Mouse (Mus musculus) hindbrain, embryonic 12.5 days (tissue): Measurements from ENCODE around the gene Rnf169. TPM values are rescaled to one million over a fixed set of nuclear protein-coding genes. Genes with fewer than 3 reads are reported as not detected.

Experiments used
- ATAC-seq: fragments of 200-750 bp; cut with Nextera tagmentation; 2 replicates; pipeline ENCODE4 v1.8.0; 2017; ENCODE audit warnings: moderate TSS enrichment; ENCODE audit not compliant: low FRiP score
- H3K27ac ChIP-seq: fragments of 300-500 bp; sonication (generic); 2 replicates; pipeline ENCODE4 v1.5.1; 2016; ENCODE audit warnings: mild to moderate bottlenecking
- H3K27me3 ChIP-seq: fragments of 300-500 bp; sonication (generic); 2 replicates; pipeline ENCODE4 v1.6.1; 2016; ENCODE audit warnings: mild to moderate bottlenecking
- H3K36me3 ChIP-seq: fragments of 300-500 bp; sonication (generic); 2 replicates; pipeline ENCODE4 v1.6.1; 2016; ENCODE audit warnings: mild to moderate bottlenecking
- H3K4me1 ChIP-seq: fragments of 300-500 bp; sonication (generic); 2 replicates; pipeline ENCODE4 v1.6.1; 2016
- H3K4me2 ChIP-seq: fragments of 300-500 bp; sonication (generic); replicated peaks from 2 replicates; pipeline ENCODE4 v1.6.1; 2016; ENCODE audit warnings: mild to moderate bottlenecking
- H3K4me3 ChIP-seq: fragments of 300-500 bp; sonication (generic); 2 replicates; pipeline ENCODE4 v1.5.1; 2016; ENCODE audit warnings: mild to moderate bottlenecking
- H3K9ac ChIP-seq: fragments of 300-500 bp; sonication (generic); 2 replicates; pipeline ENCODE4 v1.6.1; 2016; ENCODE audit warnings: mild to moderate bottlenecking, moderate library complexity
- H3K9me3 ChIP-seq: fragments of 300-500 bp; sonication (generic); replicated peaks from 2 replicates; pipeline ENCODE4 v1.6.1; 2016; ENCODE audit warnings: mild to moderate bottlenecking
- WGBS: fragments of 180-500 bp; shearing (Covaris S2); methylation state at CpG from one replicate; pipeline ENCODE4 v1.1.7; 2016; 5-methylcytosine and 5-hydroxymethylcytosine counted together
- polyA plus RNA-seq: library from polyadenylated mRNA; unstranded; fragments of >200 nt; fragmentation: Nextera tagmentation; extraction: Ambion mirVana; gene quantifications from 2 replicates; pipeline ENCODE4 v1.2.1, GENCODE M21; 2016

Rnf169 gene
- polyA plus RNA-seq, 1 experiment from 2014 or later: 7.0 TPM

DNA sequence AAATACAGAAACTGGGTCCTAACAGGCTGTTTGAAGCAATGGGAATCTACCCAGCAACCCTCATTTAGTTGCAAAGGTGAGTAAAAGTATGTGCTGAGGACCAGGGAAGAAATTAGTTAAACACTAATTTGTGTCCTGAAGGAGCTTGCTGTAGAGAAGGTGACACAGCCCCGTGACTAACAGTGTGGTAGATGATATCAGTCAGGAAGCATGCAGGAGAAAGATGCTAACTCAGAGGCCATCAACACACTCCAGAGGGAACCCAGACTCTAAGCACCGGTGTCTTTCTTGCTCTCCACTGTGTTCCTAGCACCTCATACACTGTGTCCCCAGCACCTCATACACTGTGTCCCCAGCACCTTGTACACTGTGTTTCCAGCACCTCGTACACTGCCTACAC is 18.4 kb upstream of the Rnf169 start:
- H3K36me3 ChIP-seq: no peaks in the 10 kb centered on the region
- WGBS: 84% methylated on average over 3 of the region's 3 CpGs

GRCm38 (mm10) chr7:99995186-99995585 is 14.9 kb upstream of the Rnf169 start:
- H3K4me1 ChIP-seq: no peaks in the 10 kb centered on the region
- no peaks in the 10 kb centered on the region for H3K27me3 ChIP-seq
- no peaks in the 10 kb centered on the region for H3K36me3 ChIP-seq
- no peak overlapping the region for H3K27ac ChIP-seq
- no peaks in the 10 kb centered on the region for H3K9me3 ChIP-seq
- no peak overlapping the region for H3K9ac ChIP-seq
- H3K4me2 ChIP-seq: no peak overlapping the region
- 73% methylated on average over 7 of the region's 7 CpGs for WGBS
- H3K4me3 ChIP-seq: no peak overlapping the region
- ATAC-seq: no peak

More for the DNA sequence above, 18.4 kb upstream of the Rnf169 start:
- H3K4me1 ChIP-seq: no peaks in the 10 kb centered on the region
- ATAC-seq: no peak
- no peak overlapping the region for H3K4me3 ChIP-seq
- H3K9me3 ChIP-seq: no peaks in the 10 kb centered on the region
- peaks cover 8% of the 10 kb centered on the region for H3K27me3 ChIP-seq
- no peak overlapping the region for H3K9ac ChIP-seq
- H3K27ac ChIP-seq: no peak overlapping the region
- no peak overlapping the region for H3K4me2 ChIP-seq

GRCm38 (mm10) chr7:99993159-99993558 is 12.9 kb upstream of the Rnf169 start:
- Histone ChIP-seq H3K4me3 (no peak overlapping the region), H3K27me3 (no peaks in the 10 kb centered on the region)
- 83% methylated on average over 7 of the region's 7 CpGs for WGBS

GRCm38 (mm10) chr7:99990990-99991707 is 10.9 kb upstream of the Rnf169 start:
- no peak overlapping the region for H3K4me2 ChIP-seq
- no peaks in the 10 kb centered on the region for H3K27me3 ChIP-seq
- H3K9me3 ChIP-seq: no peaks in the 10 kb centered on the region
- no peak overlapping the region for H3K9ac ChIP-seq
- H3K36me3 ChIP-seq: no peaks in the 10 kb centered on the region
- 86% methylated on average over 8 of the region's 8 CpGs for WGBS
- no peak overlapping the region for H3K4me3 ChIP-seq
- ATAC-seq: no peak
- H3K27ac ChIP-seq: no peak overlapping the region
- no peaks in the 10 kb centered on the region for H3K4me1 ChIP-seq

More at GRCm38 (mm10) chr7:99993159-99993558, 12.9 kb upstream of the Rnf169 start:
- H3K9ac ChIP-seq: no peak overlapping the region
- H3K36me3 ChIP-seq: no peaks in the 10 kb centered on the region
- ATAC-seq: no peak
- no peak overlapping the region for H3K4me2 ChIP-seq
- H3K27ac ChIP-seq: no peak overlapping the region
- no peaks in the 10 kb centered on the region for H3K9me3 ChIP-seq
- H3K4me1 ChIP-seq: no peaks in the 10 kb centered on the region

DNA sequence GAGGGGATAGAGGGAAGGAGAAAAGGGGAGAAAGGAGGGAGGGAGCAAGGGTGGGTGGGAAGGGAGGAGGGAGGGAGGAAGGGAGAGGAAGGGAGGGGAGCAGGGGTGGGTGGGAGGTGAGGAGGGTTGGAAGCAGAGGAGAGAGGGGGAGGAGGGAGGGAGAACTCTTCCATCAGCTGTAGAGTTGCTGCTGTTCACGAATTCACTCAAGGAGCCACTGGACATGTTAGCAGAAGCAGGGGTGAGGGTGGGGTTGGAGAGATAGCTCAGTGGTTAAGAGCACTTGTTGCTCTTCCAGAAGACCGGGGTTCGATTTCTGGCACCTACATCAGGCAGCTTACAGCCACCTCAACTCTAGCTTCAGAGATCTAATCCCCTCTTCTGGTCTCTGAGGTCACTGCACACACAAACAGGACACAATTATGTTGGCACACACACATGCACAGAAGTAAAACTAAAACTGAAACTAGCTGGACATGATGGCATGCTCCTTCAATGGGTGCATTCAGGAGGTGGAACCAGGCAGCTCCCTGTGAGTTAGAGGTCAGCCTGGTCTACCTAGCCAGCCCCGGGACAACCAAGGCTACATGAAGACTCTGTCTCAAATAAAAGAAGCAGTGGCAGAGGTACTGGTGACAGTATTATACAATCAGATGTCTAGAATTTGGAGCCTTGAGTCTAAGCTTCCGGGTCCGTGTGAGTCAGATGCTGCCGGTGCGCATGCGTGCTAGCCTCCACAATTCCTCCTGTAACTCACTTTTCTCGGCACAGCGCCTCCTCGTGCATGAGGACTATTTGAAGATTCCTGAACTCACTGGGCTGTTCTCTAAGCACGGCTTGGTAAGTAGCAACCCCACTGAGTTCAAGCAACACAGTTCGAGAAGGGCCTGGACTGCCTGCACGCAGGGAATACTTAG is 9.9 kb upstream of the Rnf169 start:
- H3K9ac ChIP-seq: no peak overlapping the region
- 0 out of 2 replicates have a peak overlapping the region, but pooled peaks have one; percentile 7 for H3K4me2 ChIP-seq
- H3K27me3 ChIP-seq: no peaks in the 10 kb centered on the region
- 58% methylated on average over 15 of the region's 15 CpGs for WGBS
- no peak for ATAC-seq
- no peak overlapping the region for H3K4me3 ChIP-seq
- H3K36me3 ChIP-seq: no peaks in the 10 kb centered on the region
- H3K9me3 ChIP-seq: no peaks in the 10 kb centered on the region
- no peak overlapping the region for H3K27ac ChIP-seq
- H3K4me1 ChIP-seq: no peaks in the 10 kb centered on the region

DNA sequence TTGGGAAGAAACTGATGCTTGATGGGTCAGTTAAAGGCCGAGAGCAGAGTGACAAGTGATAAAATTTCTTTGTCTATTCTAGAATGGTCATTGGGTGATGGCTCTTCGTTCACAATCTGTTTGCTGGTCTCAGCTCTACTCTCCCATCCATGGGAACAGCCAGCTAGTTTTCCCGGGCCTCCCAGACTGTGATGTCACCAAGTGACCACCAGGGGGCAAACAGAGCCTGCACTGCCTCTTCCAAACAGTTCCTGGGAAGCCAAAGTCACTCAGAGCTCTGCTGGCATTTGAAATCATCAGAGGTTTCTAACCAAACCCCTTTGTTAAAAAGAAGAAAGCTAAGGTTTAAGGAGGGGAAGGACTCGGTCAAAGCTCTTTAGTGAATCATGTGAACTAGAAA is 8.5 kb upstream of the Rnf169 start:
- no peaks in the 10 kb centered on the region for H3K36me3 ChIP-seq
- H3K4me3 ChIP-seq: no peak overlapping the region
- no peak overlapping the region for H3K9ac ChIP-seq
- H3K4me1 ChIP-seq: no peaks in the 10 kb centered on the region
- no peaks in the 10 kb centered on the region for H3K27me3 ChIP-seq
- no peak overlapping the region for H3K4me2 ChIP-seq
- H3K27ac ChIP-seq: no peak overlapping the region
- no peak; the same call in 1 of the 2 replicates for ATAC-seq
- 5% methylated on average over 4 of the region's 4 CpGs for WGBS
- no peaks in the 10 kb centered on the region for H3K9me3 ChIP-seq

- no peaks in the 10 kb centered on the region for H3K27me3 ChIP-seq
- H3K4me2 ChIP-seq: no peak overlapping the region
- H3K4me1 ChIP-seq: peaks cover 17% of the 10 kb centered on the region
- no peaks in the 10 kb centered on the region for H3K36me3 ChIP-seq
- WGBS: 86% methylated on average over 13 of the region's 13 CpGs
- no peak for ATAC-seq
- H3K9me3 ChIP-seq: no peaks in the 10 kb centered on the region
- H3K4me3 ChIP-seq: no peak overlapping the region
- no peak overlapping the region for H3K27ac ChIP-seq
- no peak overlapping the region for H3K9ac ChIP-seq
Observed at GRCm38 (mm10) chr7:99982256-99983242, 2.3 kb upstream of the Rnf169 start.

GRCm38 (mm10) chr7:99981311-99981710 is 1.1 kb upstream of the Rnf169 start:
- Histone ChIP-seq H3K9me3 (no peaks in the 10 kb centered on the region), H3K4me2 (no peak overlapping the region), H3K27ac (no peak overlapping the region), H3K4me3 (no peak overlapping the region), H3K9ac (no peak overlapping the region), H3K27me3 (no peaks in the 10 kb centered on the region), H3K4me1 (peaks cover 17% of the 10 kb centered on the region), H3K36me3 (no peaks in the 10 kb centered on the region)
- 3% methylated on average over 2 of the region's 2 CpGs for WGBS
- ATAC-seq: no peak

DNA sequence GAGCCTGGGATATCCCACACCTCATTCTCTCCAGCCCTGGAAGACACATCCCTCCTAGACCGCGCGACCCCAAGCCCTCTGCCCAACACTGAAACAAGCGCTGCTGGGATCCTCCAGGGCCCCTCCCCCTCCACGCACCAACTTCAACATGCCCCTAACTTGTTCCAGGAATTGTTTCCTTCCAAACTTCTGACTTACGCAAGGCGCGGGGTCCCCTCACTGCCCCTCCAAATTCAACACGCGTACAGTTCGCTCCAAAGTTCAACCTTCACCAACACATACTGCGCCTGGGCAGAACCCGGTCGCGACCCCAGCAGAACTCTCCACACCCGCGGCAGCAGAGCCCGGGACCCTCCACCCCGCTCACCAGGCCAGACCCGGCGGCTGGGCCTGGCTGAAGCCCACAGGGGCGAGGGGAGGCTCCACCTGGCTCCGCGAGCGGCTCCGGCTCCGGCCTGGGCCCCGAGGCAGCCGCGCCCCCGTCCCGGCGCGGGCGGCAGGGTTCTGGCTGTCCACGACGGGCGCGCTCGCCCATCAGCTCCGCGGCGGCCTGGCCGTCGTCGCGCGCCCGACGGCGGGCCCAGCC is 609 bp downstream of the Rnf169 start:
- Histone ChIP-seq H3K27me3 (no peaks in the 10 kb centered on the region), H3K9me3 (no peaks in the 10 kb centered on the region), H3K4me3 (peak overlapping the region; percentile 96), H3K4me1 (peaks cover 17% of the 10 kb centered on the region), H3K36me3 (no peaks in the 10 kb centered on the region), H3K9ac (peak overlapping the region; percentile 96), H3K4me2 (peak overlapping the region; percentile 71), H3K27ac (peak overlapping the region; percentile 99)
- 0% methylated on average over 51 of the region's 51 CpGs for WGBS
- ATAC-seq: peak; percentile 80

GRCm38 (mm10) chr7:99979081-99979480 is 1.2 kb downstream of the Rnf169 start:
- Histone ChIP-seq H3K4me3 (peak overlapping the region; percentile 96), H3K36me3 (no peaks in the 10 kb centered on the region), H3K27ac (no peak overlapping the region; the same call in 1 of the 2 replicates), H3K9me3 (no peaks in the 10 kb centered on the region), H3K9ac (peak overlapping the region; percentile 96), H3K27me3 (no peaks in the 10 kb centered on the region), H3K4me1 (peaks cover 22% of the 10 kb centered on the region), H3K4me2 (peak overlapping the region; percentile 71)
- 14% methylated on average over 6 of the region's 6 CpGs for WGBS
- ATAC-seq: no peak

GRCm38 (mm10) chr7:99978041-99978440 is 2.2 kb downstream of the Rnf169 start:
- H3K4me3 ChIP-seq: no peak overlapping the region
- no peak overlapping the region for H3K9ac ChIP-seq
- 95% methylated on average over 2 of the region's 2 CpGs for WGBS
- ATAC-seq: no peak
- no peaks in the 10 kb centered on the region for H3K36me3 ChIP-seq
- H3K27me3 ChIP-seq: no peaks in the 10 kb centered on the region
- peaks cover 27% of the 10 kb centered on the region for H3K4me1 ChIP-seq
- no peak overlapping the region for H3K27ac ChIP-seq
- H3K9me3 ChIP-seq: no peaks in the 10 kb centered on the region
- H3K4me2 ChIP-seq: no peak overlapping the region
